Comparison of ENCODE assay signal across 8 mouse cellular contexts in the genomic region with DNA sequence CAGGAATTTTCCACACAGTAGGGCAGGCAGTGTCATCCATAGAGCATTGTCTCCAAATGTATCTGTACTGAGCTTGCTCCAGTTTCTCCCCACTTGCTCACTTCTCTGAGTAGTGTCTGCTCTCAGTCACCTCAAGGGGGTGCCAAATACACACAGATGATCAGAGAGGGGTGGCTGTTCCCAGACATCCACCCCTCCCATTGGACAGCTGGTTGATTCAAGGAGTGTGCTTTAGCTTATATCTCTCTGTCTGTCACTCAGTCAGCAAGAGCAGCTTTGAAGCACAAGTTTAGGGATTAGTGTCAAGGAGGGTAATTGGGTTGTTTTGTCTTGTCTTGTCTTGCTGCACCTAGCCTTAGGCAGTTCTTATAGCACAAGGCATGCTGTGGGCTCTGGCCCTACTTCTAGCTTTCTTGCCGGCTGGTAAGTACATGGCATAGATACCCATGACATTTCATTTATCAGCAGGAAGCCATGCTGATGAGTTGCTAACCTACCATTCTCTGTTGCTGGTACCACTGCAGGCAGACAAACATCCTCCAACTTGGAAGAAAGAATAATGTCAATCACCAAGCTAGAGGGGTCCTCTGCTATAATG.
A peak's percentile ranks its signal among the peaks of the same experiment; 100 is the strongest.
DNase-seq lines count a peak whose midpoint lies in the region; ATAC-seq and TF ChIP-seq lines count a peak whose summit lies in the region.

No protein-coding gene starts in this region.

- TF ChIP-seq POLR2A in small intestine, adult 2 months (IDR thresholded peaks at IDR 0.05; ENCODE audit: low read depth, low read length) = no peak

- no peak overlapping the region for H3K27ac ChIP-seq in embryonic facial prominence, embryonic 14.5 days (replicated peaks; ENCODE audit: low read depth, low read length)
- H3K27ac ChIP-seq in hindbrain, embryonic 13.5 days = no peak overlapping the region
- no peak overlapping the region for H3K27ac ChIP-seq in small intestine, adult 2 months (ENCODE audit: insufficient read depth, low read depth, low read length)

- H3K9ac ChIP-seq in embryonic facial prominence, embryonic 14.5 days (ENCODE audit: low read depth, low read length) = no peak overlapping the region
- no peak overlapping the region for H3K9ac ChIP-seq in hindbrain, embryonic 13.5 days

- peak overlapping the region; percentile 29; the same call in 1 of the 2 replicates for H3K4me3 ChIP-seq in G1E (ENCODE audit: low read depth, low read length)
- no peak overlapping the region for H3K4me3 ChIP-seq in embryonic facial prominence, embryonic 14.5 days (ENCODE audit: low read depth, low read length)
- no peak overlapping the region for H3K4me3 ChIP-seq in hindbrain, embryonic 13.5 days
- H3K4me3 ChIP-seq in small intestine, adult 2 months (ENCODE audit: low read depth, low read length) = no peak overlapping the region

- no peaks in the 10 kb centered on the region for H3K36me3 ChIP-seq in G1E (replicated peaks)
- H3K36me3 ChIP-seq in embryonic facial prominence, embryonic 14.5 days (ENCODE audit: control insufficient read depth, insufficient read depth, low read length) = no peaks in the 10 kb centered on the region
- no peaks in the 10 kb centered on the region for H3K36me3 ChIP-seq in hindbrain, embryonic 13.5 days
- H3K36me3 ChIP-seq in small intestine, adult 2 months (ENCODE audit: control insufficient read depth, insufficient read depth, low read length) = no peaks in the 10 kb centered on the region

- peaks cover 46% of the 10 kb centered on the region for H3K4me1 ChIP-seq in G1E (ENCODE audit: insufficient read depth, low read depth, low read length)
- no peaks in the 10 kb centered on the region for H3K4me1 ChIP-seq in embryonic facial prominence, embryonic 14.5 days (ENCODE audit: control insufficient read depth, insufficient read depth, low read length)
- no peaks in the 10 kb centered on the region for H3K4me1 ChIP-seq in hindbrain, embryonic 13.5 days (replicated peaks)
- no peaks in the 10 kb centered on the region for H3K4me1 ChIP-seq in small intestine, adult 2 months (ENCODE audit: control insufficient read depth, insufficient read depth, insufficient read length, low read length)

- no peak overlapping the region for H3K4me2 ChIP-seq in embryonic facial prominence, embryonic 14.5 days (ENCODE audit: low read depth, low read length)
- H3K4me2 ChIP-seq in hindbrain, embryonic 13.5 days = no peak overlapping the region

- no peaks in the 10 kb centered on the region for H3K9me3 ChIP-seq in G1E (replicated peaks)
- H3K9me3 ChIP-seq in embryonic facial prominence, embryonic 14.5 days (ENCODE audit: control insufficient read depth, low read length) = no peaks in the 10 kb centered on the region
- no peaks in the 10 kb centered on the region for H3K9me3 ChIP-seq in hindbrain, embryonic 13.5 days

- peak; percentile 76 for ATAC-seq in G1E (ENCODE audit: extremely low read depth, insufficient number of reproducible peaks, low FRiP score, poor library complexity, severe bottlenecking)
- peak; percentile 93 for ATAC-seq in embryonic facial prominence, embryonic 14.5 days (ENCODE audit: low read depth)
- ATAC-seq in hindbrain, embryonic 13.5 days (ENCODE audit: low FRiP score) = peak; percentile 86

- 60% methylated on average over 1 of the region's 1 CpGs for WGBS in embryonic facial prominence, embryonic 14.5 days
- WGBS in hindbrain, embryonic 13.5 days = 58% methylated on average over 1 of the region's 1 CpGs
- 76% methylated on average over 1 of the region's 1 CpGs for WGBS in small intestine, adult 2 months

- no peaks in the 10 kb centered on the region for H3K27me3 ChIP-seq in G1E (ENCODE audit: insufficient read depth, low read length)
- no peaks in the 10 kb centered on the region for H3K27me3 ChIP-seq in embryonic facial prominence, embryonic 14.5 days (replicated peaks; ENCODE audit: control insufficient read depth, insufficient read depth, low read length)
- H3K27me3 ChIP-seq in hindbrain, embryonic 13.5 days = no peaks in the 10 kb centered on the region
- H3K27me3 ChIP-seq in small intestine, adult 2 months (ENCODE audit: control insufficient read depth, insufficient read depth, low read length) = no peaks in the 10 kb centered on the region

- DNase-seq in G1E (ENCODE audit: low spot score) = peak; percentile 23
- peak; percentile 89 for DNase-seq in brain, adult 2 months (ENCODE audit: low read depth, low spot score)
- DNase-seq in embryonic facial prominence, embryonic 14.5 days (ENCODE audit: low spot score) = peak; percentile 83
- DNase-seq in layer of hippocampus, postnatal 36 days = peak; percentile 20 to 35
- DNase-seq in lung, postnatal 36 days = peak; percentile 51
- no peak for DNase-seq in gastrocnemius, adult 18-20 months (ENCODE audit: low spot score)

- peak; percentile 48; the same call in 1 of the 2 replicates for TF ChIP-seq CTCF in G1E (IDR thresholded peaks at IDR 0.05; ENCODE audit: low read depth, low read length)
- peak; percentile 47; the same call in 1 of the 2 replicates for TF ChIP-seq CTCF in small intestine, adult 2 months (IDR thresholded peaks at IDR 0.05; ENCODE audit: extremely low read depth, insufficient read length, insufficient replicate concordance, low read depth, low read length)
